Mouse (Mus musculus) central nervous system, embryonic 18 days (tissue): ENCODE measurements around the gene Ezh2. TPM values are rescaled to one million over a fixed set of nuclear protein-coding genes. Genes with fewer than 3 reads are reported as not detected.

Experiments used
- polyA plus RNA-seq: library from polyadenylated mRNA; depleted of rRNA; stranded (reverse); fragments of >200 nt; gene quantifications from 2 replicates; pipeline ENCODE4 v1.2.3, GENCODE M21; 2012; rRNA removed

The Ezh2 gene
- 124 and 129 TPM in 2 replicates for polyA plus RNA-seq

GRCm38 (mm10) chr6:47594926-47595623, at the start of gene Ezh2:
Gene Ezh2 (minus strand): TSS chr6:47595341.

Other genes starting within 250 kb of the Ezh2 start
- 114 and 127 TPM in 2 replicates for gene Cul1, start 141.9 kb downstream of the Ezh2 start, polyA plus RNA-seq
- 54.4 and 58.7 TPM in 2 replicates for gene Pdia4, start 218.1 kb upstream of the Ezh2 start, polyA plus RNA-seq
- gene Zfp786, start 235.5 kb upstream of the Ezh2 start, polyA plus RNA-seq, result 6.7 and 6.9 TPM in 2 replicates
- 16.7 and 18.3 TPM in 2 replicates for gene Zfp398, start 240.3 kb upstream of the Ezh2 start, polyA plus RNA-seq